Mouse (Mus musculus) limb, embryonic 14.5 days (tissue): ENCODE measurements around the gene Amn1. TPM values are rescaled to one million over a fixed set of nuclear protein-coding genes. Genes with fewer than 3 reads are reported as not detected.
A peak's percentile ranks its signal among the peaks of the same experiment; 100 is the strongest.

ENCODE experiments used
- ATAC-seq: fragments of 200-750 bp; cut with Nextera tagmentation; 2 replicates; pipeline ENCODE4 v1.8.0; 2017; ENCODE audit warnings: low read depth, moderate number of reproducible peaks, moderate TSS enrichment; ENCODE audit not compliant: low FRiP score
- DNase-seq: peaks from one replicate; pipeline ENCODE4 v3.0.0-alpha.2; 2015; ENCODE audit warnings: low spot score
- H3K27ac ChIP-seq: fragments of 300-500 bp; sonication (generic); replicated peaks from 2 replicates; pipeline ENCODE4 v1.5.1; 2014; ENCODE audit warnings: low read depth, mild to moderate bottlenecking, low read length, moderate library complexity, mixed read lengths
- H3K27me3 ChIP-seq: fragments of 300-500 bp; sonication (generic); 2 replicates; pipeline ENCODE4 v1.6.1; 2014; ENCODE audit warnings: low read length, mixed read lengths; ENCODE audit not compliant: control insufficient read depth, insufficient read depth
- H3K36me3 ChIP-seq: fragments of 300-500 bp; sonication (generic); 2 replicates; pipeline ENCODE4 v1.6.1; 2014; ENCODE audit warnings: mild to moderate bottlenecking, low read length, moderate library complexity, mixed read lengths; ENCODE audit not compliant: control insufficient read depth, insufficient read depth
- H3K4me1 ChIP-seq: fragments of 300-500 bp; sonication (generic); 2 replicates; pipeline ENCODE4 v1.6.1; 2014; ENCODE audit warnings: antibody characterized with exemption, low read length, mixed read lengths; ENCODE audit not compliant: control insufficient read depth, insufficient read depth
- H3K4me2 ChIP-seq: fragments of 300-500 bp; sonication (generic); replicated peaks from 2 replicates; pipeline ENCODE4 v1.6.1; 2014; ENCODE audit warnings: low read depth, mild to moderate bottlenecking, low read length, moderate library complexity; ENCODE audit not compliant: severe bottlenecking
- H3K4me3 ChIP-seq: fragments of 300-500 bp; sonication (generic); replicated peaks from 2 replicates; pipeline ENCODE4 v1.5.1; 2014; ENCODE audit warnings: low read length
- H3K9ac ChIP-seq: fragments of 300-500 bp; sonication (generic); 2 replicates; pipeline ENCODE4 v1.6.1; 2014; ENCODE audit warnings: mild to moderate bottlenecking, low read depth, low read length, moderate library complexity; ENCODE audit not compliant: severe bottlenecking
- H3K9me3 ChIP-seq: fragments of 300-500 bp; sonication (generic); 2 replicates; pipeline ENCODE4 v1.6.1; 2016; ENCODE audit warnings: low read length; ENCODE audit not compliant: control insufficient read depth
- POLR2A ChIP-seq: fragments of 200-500 bp; IDR thresholded peaks from 2 replicates; pipeline ENCODE4 v1.8.0; 2012; ENCODE audit warnings: inconsistent platforms, mild to moderate bottlenecking, moderate library complexity, borderline replicate concordance; ENCODE audit not compliant: insufficient read depth, insufficient read length; ENCODE audit errors: extremely low read depth
- WGBS: fragments of 180-500 bp; shearing (Covaris S2); extraction: QIAGEN DNeasy Blood & Tissue Kit; methylation state at CpG from one replicate; pipeline ENCODE4 v1.1.7; 2014; 5-methylcytosine and 5-hydroxymethylcytosine counted together
- polyA plus RNA-seq, 2 experiments: library from polyadenylated mRNA; depleted of rRNA in 1 of 2; stranded (reverse) in 1 of 2; unstranded in 1 of 2; fragments of >200 nt; fragmentation: Nextera tagmentation in 1 of 2; extraction: Ambion mirVana in 1 of 2; gene quantifications; 2 replicates each; pipeline versions ENCODE4 v1.2.1 to v1.2.3; 2012 to 2014

Gene Amn1
- polyA plus RNA-seq (2012; rRNA removed) (22.2 and 23.2 TPM in 2 replicates), polyA plus RNA-seq (2014; fragmentation: Nextera tagmentation; extraction: Ambion mirVana) (31.1 and 34.8 TPM in 2 replicates)

- Histone ChIP-seq H3K4me1 (peaks cover 12% of the 10 kb centered on the region), H3K27me3 (no peaks in the 10 kb centered on the region), H3K9me3 (no peaks in the 10 kb centered on the region), H3K4me3 (peak within 1 kb of the TSS; percentile 82), H3K36me3 (peaks cover 9% of the 10 kb centered on the region), H3K27ac (peak within 1 kb of the TSS; percentile 90), H3K9ac (peak within 1 kb of the TSS; percentile 95), H3K4me2 (peak within 1 kb of the TSS; percentile 68)
- TF ChIP-seq POLR2A, result peak; percentile 98; the same call in 1 of the 2 replicates
- peak; percentile 100 for ATAC-seq
- 0% methylated on average over 34 of the region's 34 CpGs for WGBS
- DNase-seq, result peak; percentile 100
Observed at GRCm38 (mm10) chr6:149188041-149188924, at the start of gene Amn1. Gene Amn1, minus strand, starts transcription at chr6:149188712.

GRCm38 (mm10) chr6:149236807-149237206, 48.3 kb upstream of the Amn1 start:
- no peak overlapping the region for H3K9ac ChIP-seq
- TF ChIP-seq POLR2A, result no peak
- H3K4me2 ChIP-seq, result no peak overlapping the region
- H3K9me3 ChIP-seq, result no peaks in the 10 kb centered on the region
- no peaks in the 10 kb centered on the region for H3K36me3 ChIP-seq
- H3K4me1 ChIP-seq, result no peaks in the 10 kb centered on the region
- WGBS, result 50% methylated on average over 2 of the region's 2 CpGs
- no peak for DNase-seq
- no peak overlapping the region for H3K27ac ChIP-seq
- no peak for ATAC-seq
- no peaks in the 10 kb centered on the region for H3K27me3 ChIP-seq
- no peak overlapping the region for H3K4me3 ChIP-seq

- WGBS, result 87% methylated on average over 3 of the region's 3 CpGs
- Histone ChIP-seq H3K27ac (no peak overlapping the region), H3K27me3 (no peaks in the 10 kb centered on the region), H3K9me3 (no peaks in the 10 kb centered on the region), H3K9ac (no peak overlapping the region), H3K4me3 (no peak overlapping the region), H3K4me1 (no peaks in the 10 kb centered on the region), H3K4me2 (no peak overlapping the region), H3K36me3 (no peaks in the 10 kb centered on the region)
- DNase-seq (no peak), ATAC-seq (no peak)
- TF ChIP-seq POLR2A, result no peak
Observed at GRCm38 (mm10) chr6:149233918-149234317, 45.4 kb upstream of the Amn1 start.

- Histone ChIP-seq H3K9ac (no peak overlapping the region), H3K4me3 (no peak overlapping the region), H3K27ac (no peak overlapping the region), H3K9me3 (no peaks in the 10 kb centered on the region), H3K27me3 (no peaks in the 10 kb centered on the region), H3K4me2 (no peak overlapping the region), H3K36me3 (no peaks in the 10 kb centered on the region), H3K4me1 (no peaks in the 10 kb centered on the region)
- 91% methylated on average over 4 of the region's 4 CpGs for WGBS
- ATAC-seq (no peak), DNase-seq (no peak)
- no peak for TF ChIP-seq POLR2A
Observed at GRCm38 (mm10) chr6:149224751-149225150, 36.2 kb upstream of the Amn1 start.

- TF ChIP-seq POLR2A, result no peak
- no peak overlapping the region for H3K9ac ChIP-seq
- H3K36me3 ChIP-seq, result no peaks in the 10 kb centered on the region
- no peaks in the 10 kb centered on the region for H3K4me1 ChIP-seq
- H3K27me3 ChIP-seq, result no peaks in the 10 kb centered on the region
- ATAC-seq (no peak), DNase-seq (no peak)
- H3K9me3 ChIP-seq, result no peaks in the 10 kb centered on the region
- no peak overlapping the region for H3K4me3 ChIP-seq
- H3K4me2 ChIP-seq, result no peak overlapping the region
- no peak overlapping the region for H3K27ac ChIP-seq
Observed at GRCm38 (mm10) chr6:149221296-149221695, 32.8 kb upstream of the Amn1 start.
